Mouse (Mus musculus): ENCODE measurements around the gene Cadm1. TPM values are rescaled to one million over a fixed set of nuclear protein-coding genes. Genes with fewer than 3 reads are reported as not detected.

The Cadm1 gene
- polyA plus RNA-seq, 1 experiment = 7.9 TPM

- Histone ChIP-seq H3K27me3 (ENCODE audit: control insufficient read depth, insufficient read depth, low read length) (no peaks in the 10 kb centered on the region), H3K4me3 (ENCODE audit: control insufficient read depth, insufficient read depth, low read length) (no peak overlapping the region), H3K4me1 (replicated peaks; ENCODE audit: control insufficient read depth, insufficient read depth, low read length) (no peaks in the 10 kb centered on the region), H3K27ac (ENCODE audit: control insufficient read depth, insufficient read depth, low read length) (no peak overlapping the region), H3K36me3 (ENCODE audit: control insufficient read depth, insufficient read depth, low read length) (no peaks in the 10 kb centered on the region)
- no peak for DNase-seq
- 87% methylated on average over 13 of the region's 13 CpGs for WGBS
- TF ChIP-seq POLR2A (IDR thresholded peaks at IDR 0.05; ENCODE audit: control insufficient read depth, extremely low read depth, insufficient read depth, low read length, poor library complexity) (no peak), CTCF (IDR thresholded peaks at IDR 0.05; ENCODE audit: borderline replicate concordance, control insufficient read depth, extremely low read depth, insufficient read depth, low read length, poor library complexity) (no peak)
Measured at GRCm38 (mm10) chr9:47692911-47693310, 162.9 kb downstream of the Cadm1 start.

DNA sequence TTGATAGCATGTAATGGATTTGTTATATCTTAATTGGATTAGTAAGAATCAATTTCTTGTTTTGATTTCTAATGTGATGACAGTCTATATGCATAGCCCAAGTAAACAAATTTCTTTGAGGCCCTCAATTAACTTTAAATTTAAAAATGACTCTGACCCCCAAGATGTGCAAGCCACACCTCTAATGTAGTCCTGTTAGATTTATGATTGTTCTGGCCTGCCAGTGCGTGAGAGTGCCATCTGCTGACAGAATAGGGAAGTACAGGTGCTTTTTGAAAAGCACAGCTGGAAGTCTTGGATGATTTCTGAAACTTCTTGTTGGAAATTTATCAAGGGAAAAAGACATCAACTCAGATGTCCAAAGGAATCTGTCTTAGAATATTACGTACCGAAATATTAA is 169.1 kb downstream of the Cadm1 start:
- DNase-seq = peak; percentile 52
- Histone ChIP-seq H3K27ac (ENCODE audit: control insufficient read depth, insufficient read depth, low read length) (no peak overlapping the region), H3K4me3 (ENCODE audit: control insufficient read depth, insufficient read depth, low read length) (no peak overlapping the region), H3K27me3 (ENCODE audit: control insufficient read depth, insufficient read depth, low read length) (no peaks in the 10 kb centered on the region), H3K4me1 (replicated peaks; ENCODE audit: control insufficient read depth, insufficient read depth, low read length) (0 out of 2 replicates have a peak, but pooled peaks cover 3% of the 10 kb centered on the region), H3K36me3 (ENCODE audit: control insufficient read depth, insufficient read depth, low read length) (no peaks in the 10 kb centered on the region)
- 59% methylated on average over 3 of the region's 3 CpGs for WGBS
- TF ChIP-seq CTCF (IDR thresholded peaks at IDR 0.05; ENCODE audit: borderline replicate concordance, control insufficient read depth, extremely low read depth, insufficient read depth, low read length, poor library complexity) = no peak
- no peak for TF ChIP-seq POLR2A (IDR thresholded peaks at IDR 0.05; ENCODE audit: control insufficient read depth, extremely low read depth, insufficient read depth, low read length, poor library complexity)

GRCm38 (mm10) chr9:47700021-47700420 is 170.0 kb downstream of the Cadm1 start:
- no peak for TF ChIP-seq CTCF (IDR thresholded peaks at IDR 0.05; ENCODE audit: borderline replicate concordance, control insufficient read depth, extremely low read depth, insufficient read depth, low read length, poor library complexity)
- TF ChIP-seq POLR2A (IDR thresholded peaks at IDR 0.05; ENCODE audit: control insufficient read depth, extremely low read depth, insufficient read depth, low read length, poor library complexity) = no peak
- 97% methylated on average over 5 of the region's 5 CpGs for WGBS

GRCm38 (mm10) chr9:47703026-47703876 is 173.3 kb downstream of the Cadm1 start:
- Histone ChIP-seq H3K4me3 (ENCODE audit: control insufficient read depth, insufficient read depth, low read length) (no peak overlapping the region), H3K36me3 (ENCODE audit: control insufficient read depth, insufficient read depth, low read length) (no peaks in the 10 kb centered on the region), H3K4me1 (replicated peaks; ENCODE audit: control insufficient read depth, insufficient read depth, low read length) (0 out of 2 replicates have a peak, but pooled peaks cover 3% of the 10 kb centered on the region), H3K27me3 (ENCODE audit: control insufficient read depth, insufficient read depth, low read length) (no peaks in the 10 kb centered on the region), H3K27ac (ENCODE audit: control insufficient read depth, insufficient read depth, low read length) (no peak overlapping the region)
- TF ChIP-seq CTCF (IDR thresholded peaks at IDR 0.05; ENCODE audit: borderline replicate concordance, control insufficient read depth, extremely low read depth, insufficient read depth, low read length, poor library complexity) (no peak), POLR2A (IDR thresholded peaks at IDR 0.05; ENCODE audit: control insufficient read depth, extremely low read depth, insufficient read depth, low read length, poor library complexity) (no peak)
- no peak for DNase-seq
- WGBS = 94% methylated on average over 19 of the region's 19 CpGs

More at GRCm38 (mm10) chr9:47700021-47700420, 170.0 kb downstream of the Cadm1 start:
- Histone ChIP-seq H3K36me3 (ENCODE audit: control insufficient read depth, insufficient read depth, low read length) (no peaks in the 10 kb centered on the region), H3K27ac (ENCODE audit: control insufficient read depth, insufficient read depth, low read length) (no peak overlapping the region), H3K4me3 (ENCODE audit: control insufficient read depth, insufficient read depth, low read length) (no peak overlapping the region), H3K4me1 (replicated peaks; ENCODE audit: control insufficient read depth, insufficient read depth, low read length) (0 out of 2 replicates have a peak, but pooled peaks cover 3% of the 10 kb centered on the region), H3K27me3 (ENCODE audit: control insufficient read depth, insufficient read depth, low read length) (no peaks in the 10 kb centered on the region)
- no peak for DNase-seq

DNA sequence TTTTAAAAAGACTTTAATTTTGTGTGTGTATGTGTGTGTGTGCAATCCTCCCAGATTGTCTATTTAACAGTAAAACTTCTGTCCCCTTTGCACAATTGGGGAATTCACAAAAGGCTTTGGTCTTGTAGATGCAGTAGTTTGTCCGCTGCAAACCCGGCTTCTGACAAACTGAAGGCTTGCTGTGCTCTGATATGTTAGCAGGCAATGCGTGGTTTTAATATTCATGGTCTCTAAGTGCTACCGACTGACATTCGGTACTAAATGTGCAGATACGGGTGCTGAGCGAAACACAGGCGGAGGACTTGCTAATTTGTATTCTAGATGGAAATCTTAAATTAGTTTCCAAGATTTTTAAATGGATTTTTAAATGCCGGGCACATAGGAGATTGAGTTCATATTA is 176.4 kb downstream of the Cadm1 start:
- WGBS = 95% methylated on average over 9 of the region's 9 CpGs
- H3K4me3 ChIP-seq (ENCODE audit: control insufficient read depth, insufficient read depth, low read length) = no peak overlapping the region
- H3K27ac ChIP-seq (ENCODE audit: control insufficient read depth, insufficient read depth, low read length) = no peak overlapping the region
- no peak for DNase-seq
- 0 out of 2 replicates have a peak, but pooled peaks cover 3% of the 10 kb centered on the region for H3K4me1 ChIP-seq (replicated peaks; ENCODE audit: control insufficient read depth, insufficient read depth, low read length)
- TF ChIP-seq POLR2A (IDR thresholded peaks at IDR 0.05; ENCODE audit: control insufficient read depth, extremely low read depth, insufficient read depth, low read length, poor library complexity) = no peak
- no peak for TF ChIP-seq CTCF (IDR thresholded peaks at IDR 0.05; ENCODE audit: borderline replicate concordance, control insufficient read depth, extremely low read depth, insufficient read depth, low read length, poor library complexity)
- no peaks in the 10 kb centered on the region for H3K27me3 ChIP-seq (ENCODE audit: control insufficient read depth, insufficient read depth, low read length)
- no peaks in the 10 kb centered on the region for H3K36me3 ChIP-seq (ENCODE audit: control insufficient read depth, insufficient read depth, low read length)

GRCm38 (mm10) chr9:47707326-47707725 is 177.4 kb downstream of the Cadm1 start:
- H3K27me3 ChIP-seq (ENCODE audit: control insufficient read depth, insufficient read depth, low read length) = no peaks in the 10 kb centered on the region
- DNase-seq = no peak
- 92% methylated on average over 6 of the region's 6 CpGs for WGBS
- H3K4me1 ChIP-seq (replicated peaks; ENCODE audit: control insufficient read depth, insufficient read depth, low read length) = 0 out of 2 replicates have a peak, but pooled peaks cover 3% of the 10 kb centered on the region
- no peak overlapping the region for H3K27ac ChIP-seq (ENCODE audit: control insufficient read depth, insufficient read depth, low read length)
- H3K36me3 ChIP-seq (ENCODE audit: control insufficient read depth, insufficient read depth, low read length) = no peaks in the 10 kb centered on the region
- TF ChIP-seq CTCF (IDR thresholded peaks at IDR 0.05; ENCODE audit: borderline replicate concordance, control insufficient read depth, extremely low read depth, insufficient read depth, low read length, poor library complexity) (no peak), POLR2A (IDR thresholded peaks at IDR 0.05; ENCODE audit: control insufficient read depth, extremely low read depth, insufficient read depth, low read length, poor library complexity) (no peak)
- H3K4me3 ChIP-seq (ENCODE audit: control insufficient read depth, insufficient read depth, low read length) = no peak overlapping the region

All from thymus, adult 2 months (tissue).